Mouse (Mus musculus) hindbrain, embryonic 13.5 days (tissue): ENCODE results near the gene Orm2. TPM values are rescaled to one million over a fixed set of nuclear protein-coding genes. Genes with fewer than 3 reads are reported as not detected.
"Not testable (repeated sequence)": the region's sequence is repeated elsewhere in the genome, so short reads cannot be mapped to it uniquely, and the experiment has no call there.

Source experiments
- ATAC-seq: fragments of 200-750 bp; cut with Nextera tagmentation; 2 replicates; pipeline ENCODE4 v1.8.0; 2017; ENCODE audit warnings: moderate TSS enrichment; ENCODE audit not compliant: low FRiP score
- H3K27ac ChIP-seq: fragments of 300-500 bp; sonication (generic); 2 replicates; pipeline ENCODE4 v1.5.1; 2015; ENCODE audit warnings: inconsistent platforms, mild to moderate bottlenecking, moderate library complexity
- H3K27me3 ChIP-seq: fragments of 300-500 bp; sonication (generic); 2 replicates; pipeline ENCODE4 v1.6.1; 2015; ENCODE audit warnings: mild to moderate bottlenecking, inconsistent platforms
- H3K36me3 ChIP-seq: fragments of 300-500 bp; sonication (generic); 2 replicates; pipeline ENCODE4 v1.6.1; 2015; ENCODE audit warnings: mild to moderate bottlenecking, inconsistent platforms
- H3K4me1 ChIP-seq: fragments of 300-500 bp; sonication (generic); replicated peaks from 2 replicates; pipeline ENCODE4 v1.6.1; 2015; ENCODE audit warnings: inconsistent platforms
- H3K4me2 ChIP-seq: fragments of 300-500 bp; sonication (generic); 2 replicates; pipeline ENCODE4 v1.6.1; 2015; ENCODE audit warnings: inconsistent platforms, mild to moderate bottlenecking, moderate library complexity
- H3K4me3 ChIP-seq: fragments of 300-500 bp; sonication (generic); 2 replicates; pipeline ENCODE4 v1.5.1; 2015; ENCODE audit warnings: mild to moderate bottlenecking, inconsistent platforms
- H3K9ac ChIP-seq: fragments of 300-500 bp; sonication (generic); 2 replicates; pipeline ENCODE4 v1.6.1; 2015; ENCODE audit warnings: mild to moderate bottlenecking, inconsistent platforms
- H3K9me3 ChIP-seq: fragments of 300-500 bp; sonication (generic); 2 replicates; pipeline ENCODE4 v1.6.1; 2016; ENCODE audit warnings: inconsistent platforms
- WGBS: fragments of 180-500 bp; shearing (Covaris S2); methylation state at CpG from one replicate; pipeline ENCODE4 v1.1.7; 2015; 5-methylcytosine and 5-hydroxymethylcytosine counted together
- polyA plus RNA-seq: library from polyadenylated mRNA; unstranded; fragments of >200 nt; fragmentation: Nextera tagmentation; extraction: Ambion mirVana; gene quantifications from 2 replicates; pipeline ENCODE4 v1.2.1, GENCODE M21; 2015

Orm2 gene
- not detected in 2 replicates for polyA plus RNA-seq

GRCm38 (mm10) chr4:63362150-63362549 is at the start of gene Orm2:
TSS of gene Orm2 (plus strand) at chr4:63362449.
- H3K36me3 ChIP-seq: 0 out of 2 replicates have a peak, but pooled peaks cover under 1% of the 10 kb centered on the region
- peaks cover 12% of the 10 kb centered on the region for H3K4me1 ChIP-seq
- no peak within 1 kb of the TSS for H3K4me3 ChIP-seq
- no peaks in the 10 kb centered on the region for H3K27me3 ChIP-seq
- no peak within 1 kb of the TSS for H3K27ac ChIP-seq
- WGBS: 93% methylated on average over 5 of the region's 5 CpGs
- no peak within 1 kb of the TSS for H3K4me2 ChIP-seq
- H3K9me3 ChIP-seq: no peaks in the 10 kb centered on the region
- no peak within 1 kb of the TSS for H3K9ac ChIP-seq
- no peak for ATAC-seq

DNA sequence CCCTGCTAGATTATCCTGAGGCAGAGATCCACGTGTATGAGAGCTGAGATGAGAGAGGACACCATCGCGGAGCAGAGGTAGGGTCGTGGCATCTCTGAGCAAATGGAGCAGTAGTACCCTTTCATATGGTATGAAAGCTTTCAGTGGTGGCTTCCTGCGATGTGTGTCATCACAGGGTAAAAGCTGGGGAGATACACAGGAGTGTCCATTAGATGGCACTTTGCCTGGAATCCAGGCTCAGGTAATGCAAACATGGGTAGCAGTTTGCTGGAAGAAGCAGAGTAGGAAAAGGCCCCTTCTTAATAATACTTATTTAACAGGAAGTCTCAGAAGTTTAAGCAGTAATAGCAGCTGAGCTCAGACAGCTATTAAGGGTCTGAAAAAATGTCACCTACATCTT is 48.2 kb upstream of the Orm2 start:
- no peak overlapping the region for H3K27ac ChIP-seq
- H3K9ac ChIP-seq: no peak overlapping the region
- no peaks in the 10 kb centered on the region for H3K27me3 ChIP-seq
- no peak overlapping the region for H3K4me2 ChIP-seq
- no peaks in the 10 kb centered on the region for H3K36me3 ChIP-seq
- H3K9me3 ChIP-seq: no peaks in the 10 kb centered on the region
- H3K4me1 ChIP-seq: no peaks in the 10 kb centered on the region
- H3K4me3 ChIP-seq: no peak overlapping the region
- WGBS: 80% methylated on average over 5 of the region's 5 CpGs
- ATAC-seq: no peak

- Histone ChIP-seq H3K9ac (no peak overlapping the region), H3K4me2 (no peak overlapping the region), H3K4me3 (no peak overlapping the region), H3K4me1 (no peaks in the 10 kb centered on the region), H3K27me3 (no peaks in the 10 kb centered on the region), H3K27ac (no peak overlapping the region), H3K36me3 (no peaks in the 10 kb centered on the region), H3K9me3 (no peaks in the 10 kb centered on the region)
- WGBS: 73% methylated on average over 9 of the region's 9 CpGs
- ATAC-seq: 0 out of 2 replicates have a peak, but pooled peaks have one; percentile 28
Observed at GRCm38 (mm10) chr4:63316076-63316746, 46.0 kb upstream of the Orm2 start.

DNA sequence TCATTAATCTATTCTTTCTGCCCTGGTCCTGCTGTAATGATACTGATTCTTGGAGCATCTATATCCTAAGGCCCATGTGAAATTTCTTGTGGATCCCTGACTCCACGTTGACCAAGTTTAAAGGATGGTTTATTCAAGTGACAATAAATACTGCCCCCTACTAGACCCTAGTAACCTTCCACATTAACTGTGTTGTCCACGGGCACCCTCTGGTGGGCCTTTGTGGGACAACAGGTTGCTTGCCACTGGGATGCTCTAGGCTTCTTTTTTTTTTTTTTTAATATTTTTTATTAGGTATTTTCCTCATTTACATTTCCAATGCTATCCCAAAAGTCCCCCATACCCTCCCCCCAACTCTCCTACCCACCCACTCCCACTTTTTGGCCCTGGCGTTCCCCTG is 42.7 kb upstream of the Orm2 start:
- H3K27ac ChIP-seq, H3K4me1 ChIP-seq, H3K36me3 ChIP-seq, H3K4me2 ChIP-seq, H3K9ac ChIP-seq, ATAC-seq, H3K9me3 ChIP-seq, H3K4me3 ChIP-seq, H3K27me3 ChIP-seq: not testable (repeated sequence)
- 28% methylated on average over 3 of the region's 3 CpGs for WGBS

DNA sequence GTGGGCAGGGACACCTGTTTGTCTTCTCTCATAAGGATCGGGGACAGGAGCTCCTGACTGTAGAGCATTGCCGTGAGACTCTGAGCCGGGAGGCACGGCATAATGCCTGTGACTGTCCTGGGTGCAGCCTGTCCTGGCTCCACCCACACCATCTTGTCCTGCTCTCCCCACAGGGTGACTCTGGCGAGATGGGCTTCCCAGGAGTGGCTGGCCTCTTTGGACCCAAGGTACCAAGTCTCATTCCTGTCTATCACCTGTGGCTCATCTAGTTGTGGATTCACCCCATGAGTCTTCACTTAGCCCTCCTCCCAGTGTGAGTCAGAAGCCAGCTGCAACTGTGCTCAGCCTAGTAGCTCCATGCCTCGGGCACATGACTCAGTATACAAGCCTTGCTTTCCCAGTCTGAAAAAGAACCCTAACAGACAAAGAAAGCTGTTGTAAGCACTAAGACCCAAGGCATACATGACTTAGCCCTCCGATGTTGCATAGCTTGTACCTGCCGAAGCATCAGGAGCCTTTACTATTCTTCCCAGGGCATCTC is 38.9 kb upstream of the Orm2 start:
- H3K4me3 ChIP-seq: no peak overlapping the region
- no peak overlapping the region for H3K9ac ChIP-seq
- H3K4me1 ChIP-seq: no peaks in the 10 kb centered on the region
- no peaks in the 10 kb centered on the region for H3K27me3 ChIP-seq
- H3K36me3 ChIP-seq: peaks cover 6% of the 10 kb centered on the region; the same call in 1 of the 2 replicates
- H3K9me3 ChIP-seq: peaks cover 7% of the 10 kb centered on the region; the same call in 1 of the 2 replicates
- WGBS: 83% methylated on average over 8 of the region's 8 CpGs
- H3K27ac ChIP-seq: no peak overlapping the region
- ATAC-seq: no peak
- H3K4me2 ChIP-seq: no peak overlapping the region

DNA sequence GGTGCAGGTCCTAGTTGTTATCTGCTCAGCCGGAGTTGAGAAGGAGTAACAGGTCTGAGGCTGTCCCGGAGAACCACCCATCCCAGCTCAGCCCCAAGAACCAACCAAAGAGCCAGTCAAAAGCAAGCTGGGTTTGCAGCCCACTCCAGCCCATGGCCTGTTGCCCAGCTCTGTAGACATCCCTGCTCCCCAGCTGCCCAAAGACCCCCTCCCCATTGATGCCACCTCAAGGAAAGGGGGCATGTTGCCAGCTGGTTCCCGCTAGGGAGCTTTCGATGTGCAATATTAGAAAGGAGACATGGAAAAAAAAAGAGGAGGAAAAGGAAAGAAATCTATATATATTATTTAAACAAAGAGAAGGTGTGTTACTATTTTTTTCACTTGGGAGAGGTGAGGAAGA is 28.8 kb upstream of the Orm2 start:
- no peaks in the 10 kb centered on the region for H3K9me3 ChIP-seq
- H3K36me3 ChIP-seq: no peaks in the 10 kb centered on the region
- WGBS: 89% methylated on average over 4 of the region's 4 CpGs
- no peak overlapping the region for H3K27ac ChIP-seq
- H3K4me3 ChIP-seq: no peak overlapping the region
- H3K4me2 ChIP-seq: no peak overlapping the region
- no peaks in the 10 kb centered on the region for H3K4me1 ChIP-seq
- H3K9ac ChIP-seq: no peak overlapping the region
- H3K27me3 ChIP-seq: no peaks in the 10 kb centered on the region
- no peak for ATAC-seq

- Histone ChIP-seq H3K9me3 (no peaks in the 10 kb centered on the region), H3K27ac (no peak overlapping the region), H3K4me3 (no peak overlapping the region), H3K9ac (no peak overlapping the region), H3K4me2 (no peak overlapping the region), H3K36me3 (no peaks in the 10 kb centered on the region), H3K4me1 (no peaks in the 10 kb centered on the region), H3K27me3 (no peaks in the 10 kb centered on the region)
- WGBS: 80% methylated on average over 3 of the region's 3 CpGs
- ATAC-seq: no peak
Observed at GRCm38 (mm10) chr4:63338414-63339076, 23.7 kb upstream of the Orm2 start.

GRCm38 (mm10) chr4:63342491-63342890 is 19.8 kb upstream of the Orm2 start:
- no peaks in the 10 kb centered on the region for H3K36me3 ChIP-seq
- no peak overlapping the region for H3K4me3 ChIP-seq
- no peak overlapping the region for H3K9ac ChIP-seq
- no peaks in the 10 kb centered on the region for H3K4me1 ChIP-seq
- no peaks in the 10 kb centered on the region for H3K9me3 ChIP-seq
- 79% methylated on average over 4 of the region's 4 CpGs for WGBS
- H3K4me2 ChIP-seq: no peak overlapping the region
- no peaks in the 10 kb centered on the region for H3K27me3 ChIP-seq
- no peak for ATAC-seq
- H3K27ac ChIP-seq: no peak overlapping the region

DNA sequence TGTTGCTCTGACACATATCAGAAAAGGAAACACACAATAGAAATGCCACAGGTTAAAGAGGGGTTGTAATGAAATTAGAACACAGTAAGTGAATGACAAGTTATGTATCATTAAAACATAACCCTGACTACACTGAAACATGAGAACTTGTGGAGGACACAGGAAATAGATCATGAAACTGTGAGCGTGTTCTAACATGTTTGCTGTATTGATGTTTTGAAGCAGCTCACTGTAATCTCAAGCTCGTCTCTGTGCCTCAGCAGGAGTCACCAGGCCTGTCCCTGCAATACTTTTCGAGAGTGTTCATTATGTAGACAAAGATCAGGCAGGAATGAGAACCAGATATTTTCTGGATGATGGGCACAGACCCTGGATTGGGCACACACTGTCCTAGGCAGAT is 18.6 kb upstream of the Orm2 start:
- no peaks in the 10 kb centered on the region for H3K4me1 ChIP-seq
- H3K9me3 ChIP-seq: no peaks in the 10 kb centered on the region
- H3K4me3 ChIP-seq: no peak overlapping the region
- H3K36me3 ChIP-seq: no peaks in the 10 kb centered on the region
- no peak overlapping the region for H3K27ac ChIP-seq
- H3K9ac ChIP-seq: no peak overlapping the region
- H3K27me3 ChIP-seq: no peaks in the 10 kb centered on the region
- ATAC-seq: no peak
- H3K4me2 ChIP-seq: no peak overlapping the region
- 69% methylated on average over 3 of the region's 3 CpGs for WGBS

- 88% methylated on average over 8 of the region's 8 CpGs for WGBS
- no peak within 1 kb of the TSS for H3K27ac ChIP-seq
- H3K27me3 ChIP-seq: no peaks in the 10 kb centered on the region
- H3K4me3 ChIP-seq: no peak within 1 kb of the TSS
- no peak within 1 kb of the TSS for H3K4me2 ChIP-seq
- no peaks in the 10 kb centered on the region for H3K4me1 ChIP-seq
- no peaks in the 10 kb centered on the region for H3K36me3 ChIP-seq
- no peak within 1 kb of the TSS for H3K9ac ChIP-seq
- no peak for ATAC-seq
- H3K9me3 ChIP-seq: no peaks in the 10 kb centered on the region
Observed at GRCm38 (mm10) chr4:63344295-63344694, 18.0 kb upstream of the Orm2 start, which contains the start of gene Orm1. TSS of gene Orm1 (plus strand) at chr4:63344560.

- Histone ChIP-seq H3K27me3 (no peaks in the 10 kb centered on the region), H3K4me1 (no peaks in the 10 kb centered on the region), H3K4me3 (no peak overlapping the region), H3K4me2 (no peak overlapping the region), H3K9ac (no peak overlapping the region), H3K9me3 (no peaks in the 10 kb centered on the region), H3K27ac (no peak overlapping the region), H3K36me3 (no peaks in the 10 kb centered on the region)
- no peak for ATAC-seq
Observed at GRCm38 (mm10) chr4:63345261-63345660, 17.0 kb upstream of the Orm2 start.

DNA sequence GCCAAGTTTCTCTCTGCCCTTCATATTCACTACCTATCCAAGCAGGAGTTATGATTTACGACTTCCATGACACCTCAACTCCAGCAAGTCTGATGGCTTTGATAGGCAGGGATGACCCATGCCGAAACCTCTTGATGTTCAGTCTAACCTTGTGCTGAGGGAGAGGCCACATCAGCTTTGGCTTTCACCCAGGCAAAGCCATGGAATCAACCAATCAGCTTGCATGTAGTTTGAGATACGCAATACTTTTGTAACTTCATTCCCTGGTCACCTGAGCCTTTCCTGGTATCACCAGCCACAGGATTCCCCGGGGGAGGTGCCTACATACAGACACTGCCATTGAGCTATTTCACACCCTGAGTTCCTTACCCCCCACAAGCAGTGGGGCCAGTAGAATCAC is 15.6 kb upstream of the Orm2 start:
- no peaks in the 10 kb centered on the region for H3K9me3 ChIP-seq
- H3K4me1 ChIP-seq: no peaks in the 10 kb centered on the region
- no peaks in the 10 kb centered on the region for H3K36me3 ChIP-seq
- WGBS: 87% methylated on average over 4 of the region's 4 CpGs
- no peak overlapping the region for H3K9ac ChIP-seq
- no peak overlapping the region for H3K4me2 ChIP-seq
- no peak overlapping the region for H3K27ac ChIP-seq
- no peak for ATAC-seq
- H3K27me3 ChIP-seq: no peaks in the 10 kb centered on the region
- H3K4me3 ChIP-seq: no peak overlapping the region

- WGBS: 68% methylated on average over 6 of the region's 6 CpGs
- Histone ChIP-seq H3K4me2 (no peak overlapping the region), H3K9me3 (no peaks in the 10 kb centered on the region), H3K4me1 (no peaks in the 10 kb centered on the region), H3K9ac (no peak overlapping the region), H3K27me3 (no peaks in the 10 kb centered on the region), H3K36me3 (no peaks in the 10 kb centered on the region), H3K4me3 (no peak overlapping the region), H3K27ac (no peak overlapping the region)
- ATAC-seq: no peak
Observed at GRCm38 (mm10) chr4:63348524-63348923, 13.7 kb upstream of the Orm2 start.
